Mouse (Mus musculus) macrophage (primary cell): Measurements from ENCODE around the gene Ankfy1. TPM values are rescaled to one million over a fixed set of nuclear protein-coding genes. Genes with fewer than 3 reads are reported as not detected.

Source experiments
- H3K27ac ChIP-seq: fragments of 350-480 bp; formaldehyde crosslinking; 2 replicates; pipeline ENCODE4 v1.9.0; 2021
- H3K36me3 ChIP-seq: fragments of 350-480 bp; formaldehyde crosslinking; 2 replicates; pipeline ENCODE4 v1.9.0; 2021; ENCODE audit errors: inconsistent target
- H3K4me3 ChIP-seq: fragments of 350-480 bp; formaldehyde crosslinking; 2 replicates; pipeline ENCODE4 v1.9.0; 2021; ENCODE audit errors: inconsistent target
- H3K79me2 ChIP-seq: fragments of 350-480 bp; formaldehyde crosslinking; 2 replicates; pipeline ENCODE4 v1.9.0; 2021; ENCODE audit errors: inconsistent target
- WGBS: methylation state at CpG from one replicate; pipeline ENCODE4 v1.1.7; 2026; ENCODE audit warnings: inconsistent platforms; ENCODE audit not compliant: missing documents; 5-methylcytosine and 5-hydroxymethylcytosine counted together
- polyA plus RNA-seq: library from polyadenylated mRNA; stranded (reverse); fragments of 250-400 nt; gene quantifications from 3 replicates; pipeline ENCODE4 v1.2.4, GENCODE M21; 2018; ENCODE audit warnings: inconsistent platforms

The Ankfy1 gene
- polyA plus RNA-seq, 1 experiment from 2014 or later: 49.5 TPM

DNA sequence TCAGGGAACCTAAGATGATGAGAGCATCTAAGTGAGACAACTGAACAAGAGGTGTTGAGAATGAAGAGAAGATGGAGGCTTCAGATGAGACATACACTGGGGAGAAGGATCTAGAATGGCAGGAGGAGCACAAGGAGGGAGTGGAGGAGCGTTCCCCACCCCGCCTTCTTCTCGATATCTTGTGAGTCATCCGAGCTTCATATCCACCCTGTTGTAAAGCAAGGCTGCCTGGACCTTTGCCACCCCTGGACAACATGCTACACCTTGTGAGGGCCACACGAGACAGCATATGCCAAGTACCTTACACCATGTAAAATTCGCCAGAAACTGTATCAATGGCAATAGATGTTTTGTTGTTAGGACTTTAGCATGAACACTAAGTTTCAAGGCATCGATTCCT, 131.2 kb downstream of the Ankfy1 start:
- H3K79me2 ChIP-seq: peaks cover 11% of the 10 kb centered on the region; the same call in 1 of the 2 replicates
- H3K27ac ChIP-seq: no peak overlapping the region
- H3K36me3 ChIP-seq: peaks cover 66% of the 10 kb centered on the region
- 93% methylated on average over 7 of the region's 7 CpGs for WGBS
- H3K4me3 ChIP-seq: no peak overlapping the region

Other genes with a start within 250 kb of the Ankfy1 start
- 30.3 to 92.8 TPM (median 58.1 TPM) in 3 replicates for gene Mybbp1a, start 248.7 kb upstream of the Ankfy1 start, polyA plus RNA-seq
- gene Spns2, start 200.1 kb upstream of the Ankfy1 start, polyA plus RNA-seq: 0.11 TPM in 1 of 3 replicates, not detected in the others
- gene Spns3, start 139.5 kb upstream of the Ankfy1 start, polyA plus RNA-seq: not detected in 3 replicates
- gene Ube2g1, start 82.7 kb upstream of the Ankfy1 start, polyA plus RNA-seq: 20.8 to 32.9 TPM (median 26.7 TPM) in 3 replicates
- 5.2 to 8.9 TPM (median 5.4 TPM) in 3 replicates for gene Cyb5d2, start 106.1 kb downstream of the Ankfy1 start, polyA plus RNA-seq
- gene Zzef1, start 106.2 kb downstream of the Ankfy1 start, polyA plus RNA-seq: 13.0 to 20.3 TPM (median 16.1 TPM) in 3 replicates